Mouse (Mus musculus): Measurements from ENCODE around the gene Mylpf.

- no peak for TF ChIP-seq USF1 (IDR thresholded peaks at IDR 0.05; ENCODE audit: low read depth)
- TF ChIP-seq MAX (IDR thresholded peaks at IDR 0.05), result no peak
- no peak for TF ChIP-seq CTCF (IDR thresholded peaks at IDR 0.05; ENCODE audit: control insufficient read depth, insufficient read depth, insufficient read length)
- TF ChIP-seq CEBPB (IDR thresholded peaks at IDR 0.05; ENCODE audit: low read depth), result no peak
- TF ChIP-seq MYOD1 (IDR thresholded peaks at IDR 0.05; ENCODE audit: control insufficient read depth, insufficient read length, low read depth), result no peak
Measured at GRCm38 (mm10) chr7:127262218-127262961, 53.7 kb downstream of the Mylpf start.

Measured in C2C12 (cell line).